Mouse (Mus musculus) forebrain, embryonic 16.5 days (tissue): ENCODE results near the gene Sult2b1. TPM values are rescaled to one million over a fixed set of nuclear protein-coding genes. Genes with fewer than 3 reads are reported as not detected.

Source experiments
- polyA plus RNA-seq: library from polyadenylated mRNA; unstranded; fragments of >200 nt; fragmentation: Nextera tagmentation; extraction: Ambion mirVana; gene quantifications from 2 replicates; pipeline ENCODE4 v1.2.1, GENCODE M21; 2015

The Sult2b1 gene
- polyA plus RNA-seq, 1 experiment from 2014 or later: 7.1 TPM

Other genes with a start within 250 kb of the Sult2b1 start
- not detected in 2 replicates for gene Hsd17b14, start 229.8 kb downstream of the Sult2b1 start, polyA plus RNA-seq
- gene Bcat2, start 214.5 kb downstream of the Sult2b1 start, polyA plus RNA-seq: 24.2 and 24.5 TPM in 2 replicates
- not detected in 2 replicates for gene Fgf21, start 169.2 kb downstream of the Sult2b1 start, polyA plus RNA-seq
- gene Fut1, start 167.4 kb downstream of the Sult2b1 start, polyA plus RNA-seq: not detected in 2 replicates
- gene Izumo1, start 162.9 kb downstream of the Sult2b1 start, polyA plus RNA-seq: not detected in 2 replicates
- gene Rasip1, start 157.2 kb downstream of the Sult2b1 start, polyA plus RNA-seq: 13.5 and 15.1 TPM in 2 replicates
- 2.8 and 4.2 TPM in 2 replicates for gene Mamstr, start 144.7 kb downstream of the Sult2b1 start, polyA plus RNA-seq
- gene Fut2, start 118.3 kb downstream of the Sult2b1 start, polyA plus RNA-seq: 0.10 and 0.21 TPM in 2 replicates
- gene Ntn5, start 100.6 kb downstream of the Sult2b1 start, polyA plus RNA-seq: 0.80 and 0.84 TPM in 2 replicates
- gene Sec1, start 90.3 kb downstream of the Sult2b1 start, polyA plus RNA-seq: 0.10 and 0.25 TPM in 2 replicates
- gene Car11, start 84.8 kb downstream of the Sult2b1 start, polyA plus RNA-seq: 40.1 and 64.4 TPM in 2 replicates
- gene Dbp, start 79.6 kb downstream of the Sult2b1 start, polyA plus RNA-seq: 4.1 and 4.3 TPM in 2 replicates
- gene Rpl18, start 69.2 kb downstream of the Sult2b1 start, polyA plus RNA-seq: 567 and 579 TPM in 2 replicates
- 29.9 and 31.1 TPM in 2 replicates for gene Sphk2, start 66.7 kb downstream of the Sult2b1 start, polyA plus RNA-seq
- 0.60 and 1.1 TPM in 2 replicates for gene Fam83e, start 63.5 kb downstream of the Sult2b1 start, polyA plus RNA-seq
- not detected in 2 replicates for gene Spaca4, start 58.9 kb downstream of the Sult2b1 start, polyA plus RNA-seq
- 18.9 and 26.4 TPM in 2 replicates for gene Lmtk3, start 931 bp downstream of the Sult2b1 start, polyA plus RNA-seq
- gene Cyth2, start 29.9 kb upstream of the Sult2b1 start, polyA plus RNA-seq: 327 and 379 TPM in 2 replicates
- 0.85 and 1.1 TPM in 2 replicates for gene Kcnj14, start 40.1 kb upstream of the Sult2b1 start, polyA plus RNA-seq
- gene Grwd1, start 46.3 kb upstream of the Sult2b1 start, polyA plus RNA-seq: 45.3 and 46.1 TPM in 2 replicates
- gene Kdelr1, start 88.1 kb upstream of the Sult2b1 start, polyA plus RNA-seq: 41.8 TPM in 2 replicates
- 0.56 and 1.5 TPM in 2 replicates for gene Grin2d, start 93.7 kb upstream of the Sult2b1 start, polyA plus RNA-seq
- gene Syngr4, start 112.0 kb upstream of the Sult2b1 start, polyA plus RNA-seq: 0.63 TPM in 1 of 2 replicates, not detected in the other
- 5.7 and 6.0 TPM in 2 replicates for gene Tmem143, start 112.3 kb upstream of the Sult2b1 start, polyA plus RNA-seq
- 19.2 and 21.6 TPM in 2 replicates for gene Emp3, start 136.7 kb upstream of the Sult2b1 start, polyA plus RNA-seq
- gene Ccdc114, start 139.4 kb upstream of the Sult2b1 start, polyA plus RNA-seq: 3.1 and 4.6 TPM in 2 replicates
- gene Abcc6, start 245.6 kb upstream of the Sult2b1 start, polyA plus RNA-seq: 0.47 and 0.86 TPM in 2 replicates
- 46.0 and 47.1 TPM in 2 replicates for gene Nomo1, start 249.0 kb upstream of the Sult2b1 start, polyA plus RNA-seq